Mouse (Mus musculus) limb, embryonic 14.5 days (tissue): Measurements from ENCODE around the gene Vmn1r168. TPM values are rescaled to one million over a fixed set of nuclear protein-coding genes. Genes with fewer than 3 reads are reported as not detected.
"Not testable (repeated sequence)": the region's sequence is repeated elsewhere in the genome, so short reads cannot be mapped to it uniquely, and the experiment has no call there.

Experiments
- ATAC-seq: fragments of 200-750 bp; cut with Nextera tagmentation; 2 replicates; pipeline ENCODE4 v1.8.0; 2017; ENCODE audit warnings: low read depth, moderate number of reproducible peaks, moderate TSS enrichment; ENCODE audit not compliant: low FRiP score
- DNase-seq: peaks from one replicate; pipeline ENCODE4 v3.0.0-alpha.2; 2015; ENCODE audit warnings: low spot score
- H3K27ac ChIP-seq: fragments of 300-500 bp; sonication (generic); replicated peaks from 2 replicates; pipeline ENCODE4 v1.5.1; 2014; ENCODE audit warnings: low read depth, mild to moderate bottlenecking, low read length, moderate library complexity, mixed read lengths
- H3K27me3 ChIP-seq: fragments of 300-500 bp; sonication (generic); 2 replicates; pipeline ENCODE4 v1.6.1; 2014; ENCODE audit warnings: low read length, mixed read lengths; ENCODE audit not compliant: control insufficient read depth, insufficient read depth
- H3K36me3 ChIP-seq: fragments of 300-500 bp; sonication (generic); 2 replicates; pipeline ENCODE4 v1.6.1; 2014; ENCODE audit warnings: mild to moderate bottlenecking, low read length, moderate library complexity, mixed read lengths; ENCODE audit not compliant: control insufficient read depth, insufficient read depth
- H3K4me1 ChIP-seq: fragments of 300-500 bp; sonication (generic); 2 replicates; pipeline ENCODE4 v1.6.1; 2014; ENCODE audit warnings: antibody characterized with exemption, low read length, mixed read lengths; ENCODE audit not compliant: control insufficient read depth, insufficient read depth
- H3K4me2 ChIP-seq: fragments of 300-500 bp; sonication (generic); replicated peaks from 2 replicates; pipeline ENCODE4 v1.6.1; 2014; ENCODE audit warnings: low read depth, mild to moderate bottlenecking, low read length, moderate library complexity; ENCODE audit not compliant: severe bottlenecking
- H3K4me3 ChIP-seq: fragments of 300-500 bp; sonication (generic); replicated peaks from 2 replicates; pipeline ENCODE4 v1.5.1; 2014; ENCODE audit warnings: low read length
- H3K9ac ChIP-seq: fragments of 300-500 bp; sonication (generic); 2 replicates; pipeline ENCODE4 v1.6.1; 2014; ENCODE audit warnings: mild to moderate bottlenecking, low read depth, low read length, moderate library complexity; ENCODE audit not compliant: severe bottlenecking
- H3K9me3 ChIP-seq: fragments of 300-500 bp; sonication (generic); 2 replicates; pipeline ENCODE4 v1.6.1; 2016; ENCODE audit warnings: low read length; ENCODE audit not compliant: control insufficient read depth
- WGBS: fragments of 180-500 bp; shearing (Covaris S2); extraction: QIAGEN DNeasy Blood & Tissue Kit; methylation state at CpG from one replicate; pipeline ENCODE4 v1.1.7; 2014; 5-methylcytosine and 5-hydroxymethylcytosine counted together
- polyA plus RNA-seq, 2 experiments: library from polyadenylated mRNA; depleted of rRNA in 1 of 2; stranded (reverse) in 1 of 2; unstranded in 1 of 2; fragments of >200 nt; fragmentation: Nextera tagmentation in 1 of 2; extraction: Ambion mirVana in 1 of 2; gene quantifications; 2 replicates each; pipeline versions ENCODE4 v1.2.1 to v1.2.3; 2012 to 2014

Gene Vmn1r168
- polyA plus RNA-seq (2012; rRNA removed) (not detected in 2 replicates), polyA plus RNA-seq (2014; fragmentation: Nextera tagmentation; extraction: Ambion mirVana) (not detected in 2 replicates)

- not testable (repeated sequence) for H3K36me3 ChIP-seq, H3K4me2 ChIP-seq, H3K27me3 ChIP-seq, H3K9ac ChIP-seq, ATAC-seq, H3K27ac ChIP-seq, H3K9me3 ChIP-seq, H3K4me3 ChIP-seq, DNase-seq, H3K4me1 ChIP-seq
- WGBS = no CpG with 5 or more reads among the region's 1 CpGs
Measured at GRCm38 (mm10) chr7:23539432-23539831, at the start of gene Vmn1r168. TSS of gene Vmn1r168 (plus strand) at chr7:23539732.

- H3K27me3 ChIP-seq, H3K9me3 ChIP-seq, H3K27ac ChIP-seq, H3K9ac ChIP-seq, DNase-seq, ATAC-seq, H3K4me1 ChIP-seq, H3K4me2 ChIP-seq, H3K36me3 ChIP-seq, H3K4me3 ChIP-seq: not testable (repeated sequence)
- WGBS = 87% methylated on average over 2 of the region's 2 CpGs
Measured at GRCm38 (mm10) chr7:23507106-23507505, 32.4 kb upstream of the Vmn1r168 start, which contains the start of gene Vmn1r167. TSS of gene Vmn1r167 (minus strand) at chr7:23507206.

GRCm38 (mm10) chr7:23575226-23575625, 35.7 kb downstream of the Vmn1r168 start, which contains the start of gene Vmn1r169:
TSS of gene Vmn1r169 (plus strand) at chr7:23575526.
- H3K4me2 ChIP-seq, H3K9me3 ChIP-seq, H3K27me3 ChIP-seq, ATAC-seq, H3K9ac ChIP-seq, DNase-seq, H3K36me3 ChIP-seq, H3K4me3 ChIP-seq, H3K4me1 ChIP-seq, H3K27ac ChIP-seq: not testable (repeated sequence)
- WGBS = 68% methylated on average over 1 of the region's 2 CpGs

Other genes with a start within 250 kb of the Vmn1r168 start
- gene Nlrp4e, start 238.5 kb upstream of the Vmn1r168 start, polyA plus RNA-seq (2012; rRNA removed) = not detected in 2 replicates
- gene Nlrp4e, start 238.5 kb upstream of the Vmn1r168 start, polyA plus RNA-seq (2014; fragmentation: Nextera tagmentation; extraction: Ambion mirVana) = not detected in 2 replicates
- 0.03 and 0.05 TPM in 2 replicates for gene Nlrp5, start 153.8 kb upstream of the Vmn1r168 start, polyA plus RNA-seq (2012; rRNA removed)
- 0.08 TPM in 1 of 2 replicates, not detected in the other for gene Nlrp5, start 153.8 kb upstream of the Vmn1r168 start, polyA plus RNA-seq (2014; fragmentation: Nextera tagmentation; extraction: Ambion mirVana)
- not detected in 2 replicates for gene Vmn1r167, start 32.5 kb upstream of the Vmn1r168 start, polyA plus RNA-seq (2012; rRNA removed)
- gene Vmn1r167, start 32.5 kb upstream of the Vmn1r168 start, polyA plus RNA-seq (2014; fragmentation: Nextera tagmentation; extraction: Ambion mirVana) = not detected in 2 replicates
- not detected in 2 replicates for gene Vmn1r169, start 35.8 kb downstream of the Vmn1r168 start, polyA plus RNA-seq (2012; rRNA removed)
- not detected in 2 replicates for gene Vmn1r169, start 35.8 kb downstream of the Vmn1r168 start, polyA plus RNA-seq (2014; fragmentation: Nextera tagmentation; extraction: Ambion mirVana)
- not detected in 2 replicates for gene Vmn1r170, start 66.4 kb downstream of the Vmn1r168 start, polyA plus RNA-seq (2012; rRNA removed)
- not detected in 2 replicates for gene Vmn1r170, start 66.4 kb downstream of the Vmn1r168 start, polyA plus RNA-seq (2014; fragmentation: Nextera tagmentation; extraction: Ambion mirVana)
- not detected in 2 replicates for gene Vmn1r171, start 91.0 kb downstream of the Vmn1r168 start, polyA plus RNA-seq (2012; rRNA removed)
- not detected in 2 replicates for gene Vmn1r171, start 91.0 kb downstream of the Vmn1r168 start, polyA plus RNA-seq (2014; fragmentation: Nextera tagmentation; extraction: Ambion mirVana)
- gene Vmn1r172, start 118.6 kb downstream of the Vmn1r168 start, polyA plus RNA-seq (2012; rRNA removed) = not detected in 2 replicates
- not detected in 2 replicates for gene Vmn1r172, start 118.6 kb downstream of the Vmn1r168 start, polyA plus RNA-seq (2014; fragmentation: Nextera tagmentation; extraction: Ambion mirVana)
- gene Vmn1r173, start 161.0 kb downstream of the Vmn1r168 start, polyA plus RNA-seq (2012; rRNA removed) = not detected in 2 replicates
- gene Vmn1r173, start 161.0 kb downstream of the Vmn1r168 start, polyA plus RNA-seq (2014; fragmentation: Nextera tagmentation; extraction: Ambion mirVana) = not detected in 2 replicates
- gene Vmn1r174, start 212.5 kb downstream of the Vmn1r168 start, polyA plus RNA-seq (2012; rRNA removed) = not detected in 2 replicates
- not detected in 2 replicates for gene Vmn1r174, start 212.5 kb downstream of the Vmn1r168 start, polyA plus RNA-seq (2014; fragmentation: Nextera tagmentation; extraction: Ambion mirVana)